Comparison of ENCODE assay signal across 30 mouse cellular contexts in the genomic region with DNA sequence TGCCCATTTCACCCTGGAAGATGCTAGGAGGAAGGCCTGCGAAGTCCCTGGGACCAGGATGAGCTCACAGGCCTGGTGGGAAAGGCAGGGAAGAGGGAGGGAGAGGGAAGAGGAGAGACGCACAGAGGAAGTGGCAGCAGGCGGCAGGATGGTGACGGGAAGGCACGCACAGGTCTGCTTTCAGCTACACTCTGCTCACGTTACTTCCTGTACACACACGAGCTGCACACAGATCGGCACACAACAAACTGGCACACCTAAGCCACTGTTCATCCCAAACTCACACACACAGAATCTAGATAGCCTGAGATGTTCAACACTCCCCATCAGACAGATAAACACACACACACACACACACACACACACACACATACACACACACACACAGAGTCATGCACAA. TPM values are rescaled to one million over a fixed set of nuclear protein-coding genes. Genes with fewer than 3 reads are reported as not detected.
DNase-seq lines count a peak whose midpoint lies in the region; ATAC-seq and TF ChIP-seq lines count a peak whose summit lies in the region.
"Had no signal": no experiment of that assay in that cellular context is flagged by ENCODE, and none has a peak within 500 bp of the region (broad histone marks: within the 10 kb centered on the region; RNA-seq: fewer than 3 reads in every experiment).

No protein-coding gene starts in this region.

- H3K36me3 ChIP-seq in forebrain, embryonic 10.5 days (replicated peaks): peaks cover 98% of the 10 kb centered on the region
- H3K36me3 ChIP-seq in forebrain, embryonic 13.5 days (ENCODE audit: poor library complexity, severe bottlenecking): peaks cover 48% of the 10 kb centered on the region
- H3K36me3 ChIP-seq in forebrain, postnatal 0 days (ENCODE audit: insufficient read depth): peaks cover 54% of the 10 kb centered on the region

- no peak overlapping the region for H3K4me2 ChIP-seq in forebrain, embryonic 13.5 days
- H3K4me2 ChIP-seq in forebrain, postnatal 0 days (ENCODE audit: low read depth): no peak overlapping the region
- H3K4me2 ChIP-seq: forebrain, embryonic 15.5 days; heart, embryonic 13.5 days; hindbrain, embryonic 12.5 days; hindbrain, embryonic 15.5 days; intestine, embryonic 15.5 days had no signal

- H3K9me3 ChIP-seq in forebrain, embryonic 10.5 days: no peaks in the 10 kb centered on the region
- H3K9me3 ChIP-seq in forebrain, embryonic 13.5 days (replicated peaks): no peaks in the 10 kb centered on the region
- H3K9me3 ChIP-seq in forebrain, postnatal 0 days (ENCODE audit: low read length): no peaks in the 10 kb centered on the region
- H3K9me3 ChIP-seq: forebrain, embryonic 15.5 days; heart, embryonic 10.5 days; heart, embryonic 13.5 days; hindbrain, embryonic 12.5 days; hindbrain, embryonic 15.5 days; intestine, embryonic 15.5 days had no signal

- WGBS in forebrain, embryonic 10.5 days: 88% methylated on average over 8 of the region's 8 CpGs
- 87% methylated on average over 8 of the region's 8 CpGs for WGBS in forebrain, embryonic 13.5 days
- WGBS in forebrain, postnatal 0 days: 78% methylated on average over 8 of the region's 8 CpGs

- DNase-seq in forebrain, embryonic 10.5 days (ENCODE audit: extremely low spot score, low spot score): no peak
- DNase-seq in thymus, postnatal 0 days (ENCODE audit: low spot score): peak; percentile 19
- no peak for DNase-seq in thymus, adult 18-20 months
- DNase-seq in CD4-positive helper T cell, adult 2 months (ENCODE audit: low read depth, low spot score): peak; percentile 43
- peak; percentile 22 for DNase-seq in T-cell, adult 2 months (ENCODE audit: low spot score)
- no peak for DNase-seq in cerebellum, adult 8-10 months
- no peak for DNase-seq in forebrain, postnatal 0 days
- DNase-seq: adrenal gland, adult 8-10 months; adrenal gland, postnatal 25 days; B cell, adult 2 months; cerebellum, adult 11-12 months; cerebellum, adult 9-10 months; cerebellum, postnatal 14 days; gastrocnemius, postnatal 10 days; gastrocnemius, postnatal 36 days; heart, adult 2 months; heart, postnatal 14 days had no signal

- no peak for TF ChIP-seq CTCF in forebrain, postnatal 0 days (IDR thresholded peaks at IDR 0.05; ENCODE audit: low read depth)

- H3K27ac ChIP-seq in forebrain, embryonic 10.5 days: 0 out of 2 replicates have a peak overlapping the region, but pooled peaks have one; percentile 48
- H3K27ac ChIP-seq in forebrain, embryonic 13.5 days: no peak overlapping the region
- no peak overlapping the region for H3K27ac ChIP-seq in forebrain, postnatal 0 days (ENCODE audit: low read depth, low read length)
- H3K27ac ChIP-seq: forebrain, embryonic 15.5 days; heart, adult 2 months; heart, embryonic 10.5 days; heart, embryonic 13.5 days; hindbrain, embryonic 12.5 days; hindbrain, embryonic 15.5 days; intestine, embryonic 15.5 days had no signal

- no peak overlapping the region for H3K4me3 ChIP-seq in forebrain, embryonic 10.5 days
- no peak overlapping the region for H3K4me3 ChIP-seq in forebrain, embryonic 13.5 days
- H3K4me3 ChIP-seq in forebrain, postnatal 0 days (ENCODE audit: low read depth, low read length): no peak overlapping the region
- H3K4me3 ChIP-seq: forebrain, embryonic 15.5 days; heart, adult 2 months; heart, embryonic 10.5 days; heart, embryonic 13.5 days; hindbrain, embryonic 12.5 days; hindbrain, embryonic 15.5 days; intestine, embryonic 15.5 days had no signal

- no peak overlapping the region for H3K9ac ChIP-seq in forebrain, embryonic 13.5 days
- no peak overlapping the region for H3K9ac ChIP-seq in forebrain, postnatal 0 days
- H3K9ac ChIP-seq: forebrain, embryonic 15.5 days; heart, embryonic 13.5 days; hindbrain, embryonic 12.5 days; hindbrain, embryonic 15.5 days; intestine, embryonic 15.5 days had no signal

- no peak for ATAC-seq in forebrain, embryonic 13.5 days
- no peak for ATAC-seq in forebrain, postnatal 0 days
- ATAC-seq: activated CD4-positive, CD25-positive, alpha-beta regulatory T cell, adult 4 months; forebrain, embryonic 15.5 days; intestine, embryonic 15.5 days had no signal

- peaks cover 48% of the 10 kb centered on the region for H3K4me1 ChIP-seq in forebrain, embryonic 10.5 days
- peaks cover 14% of the 10 kb centered on the region for H3K4me1 ChIP-seq in forebrain, embryonic 13.5 days
- H3K4me1 ChIP-seq in forebrain, postnatal 0 days (ENCODE audit: insufficient read depth): no peaks in the 10 kb centered on the region

- H3K27me3 ChIP-seq in forebrain, embryonic 10.5 days (ENCODE audit: poor library complexity, severe bottlenecking): no peaks in the 10 kb centered on the region
- H3K27me3 ChIP-seq in forebrain, embryonic 13.5 days: peaks cover 3% of the 10 kb centered on the region; the same call in 1 of the 2 replicates
- no peaks in the 10 kb centered on the region for H3K27me3 ChIP-seq in forebrain, postnatal 0 days (ENCODE audit: insufficient read depth, low read length)
- H3K27me3 ChIP-seq: forebrain, embryonic 15.5 days; hindbrain, embryonic 15.5 days; intestine, embryonic 15.5 days had no signal

RNA-seq across cellular contexts. Expression of a gene that starts 10.9 kb away (rescaled TPM):
- 3.9 and 4.1 TPM in 2 replicates for polyA plus RNA-seq in forebrain, embryonic 10.5 days (2016; fragmentation: Nextera tagmentation; extraction: Ambion mirVana)
- 1.3 and 1.8 TPM in 2 replicates for polyA plus RNA-seq in forebrain, embryonic 13.5 days (2015; fragmentation: Nextera tagmentation; extraction: Ambion mirVana)
- polyA plus RNA-seq in thymus, postnatal 0 days (2015; fragmentation: Nextera tagmentation; extraction: Ambion mirVana): 0.62 and 0.85 TPM in 2 replicates
- 0.24 TPM in 1 of 2 replicates, not detected in the other for total RNA-seq in forebrain, postnatal 0 days (2014; rRNA removed)
- 0.73 and 1.8 TPM in 2 replicates for polyA plus RNA-seq in forebrain, postnatal 0 days (2015; fragmentation: Nextera tagmentation; extraction: Ambion mirVana)
- total RNA-seq: adrenal gland, postnatal 25 days; gastrocnemius, adult 18-20 months; gastrocnemius, postnatal 10 days; gastrocnemius, postnatal 36 days; granulocyte monocyte progenitor cell, adult 5-6 weeks; heart, adult 2 months; heart, postnatal 14 days; hematopoietic stem cell, adult 5-6 weeks had no signal
- polyA plus RNA-seq: embryonic facial prominence, embryonic 11.5 days; heart, adult 2 months had no signal

RNA-seq across cellular contexts. Expression of a gene that starts 19.9 kb away (rescaled TPM):
- polyA plus RNA-seq in forebrain, embryonic 10.5 days (2016; fragmentation: Nextera tagmentation; extraction: Ambion mirVana): 10.0 and 11.2 TPM in 2 replicates
- 6.8 and 7.7 TPM in 2 replicates for polyA plus RNA-seq in forebrain, embryonic 13.5 days (2015; fragmentation: Nextera tagmentation; extraction: Ambion mirVana)
- 2.2 and 3.2 TPM in 2 replicates for polyA plus RNA-seq in thymus, postnatal 0 days (2015; fragmentation: Nextera tagmentation; extraction: Ambion mirVana)
- total RNA-seq in forebrain, postnatal 0 days (2014; rRNA removed): 56.6 and 61.4 TPM in 2 replicates
- polyA plus RNA-seq in forebrain, postnatal 0 days (2015; fragmentation: Nextera tagmentation; extraction: Ambion mirVana): 7.1 and 7.8 TPM in 2 replicates
- total RNA-seq: granulocyte monocyte progenitor cell, adult 5-6 weeks; MEL had no signal
- polyA plus RNA-seq: activated CD4-positive, CD25-positive, alpha-beta regulatory T cell, adult 4 months had no signal

RNA-seq across cellular contexts. Expression of a gene that starts 21.1 kb away (rescaled TPM):
- polyA plus RNA-seq in forebrain, embryonic 10.5 days (2016; fragmentation: Nextera tagmentation; extraction: Ambion mirVana): 8.8 and 9.0 TPM in 2 replicates
- polyA plus RNA-seq in forebrain, embryonic 13.5 days (2015; fragmentation: Nextera tagmentation; extraction: Ambion mirVana): 14.3 and 14.6 TPM in 2 replicates
- 0.60 and 1.1 TPM in 2 replicates for polyA plus RNA-seq in thymus, postnatal 0 days (2015; fragmentation: Nextera tagmentation; extraction: Ambion mirVana)
- total RNA-seq in forebrain, postnatal 0 days (2014; rRNA removed): 43.5 and 60.9 TPM in 2 replicates
- polyA plus RNA-seq in forebrain, postnatal 0 days (2015; fragmentation: Nextera tagmentation; extraction: Ambion mirVana): 38.7 and 39.8 TPM in 2 replicates
- total RNA-seq: granulocyte monocyte progenitor cell, adult 5-6 weeks; hematopoietic stem cell, adult 5-6 weeks; MEL had no signal
- polyA plus RNA-seq: activated CD4-positive, CD25-positive, alpha-beta regulatory T cell, adult 4 months had no signal

RNA-seq across cellular contexts. Expression of a gene that starts 55.2 kb away (rescaled TPM):
- 526 and 533 TPM in 2 replicates for polyA plus RNA-seq in forebrain, embryonic 10.5 days (2016; fragmentation: Nextera tagmentation; extraction: Ambion mirVana)
- polyA plus RNA-seq in forebrain, embryonic 13.5 days (2015; fragmentation: Nextera tagmentation; extraction: Ambion mirVana): 397 and 426 TPM in 2 replicates
- polyA plus RNA-seq in thymus, postnatal 0 days (2015; fragmentation: Nextera tagmentation; extraction: Ambion mirVana): 466 and 479 TPM in 2 replicates
- 200 and 223 TPM in 2 replicates for total RNA-seq in forebrain, postnatal 0 days (2014; rRNA removed)
- 267 and 287 TPM in 2 replicates for polyA plus RNA-seq in forebrain, postnatal 0 days (2015; fragmentation: Nextera tagmentation; extraction: Ambion mirVana)

Comparison
In these comparisons a context has a peak if more than half of its experiments do, and no peak if none do; other contexts are left out.
1. DNase-seq: peak in thymus, postnatal 0 days (single experiment), CD4-positive helper T cell, adult 2 months (single experiment) and T-cell, adult 2 months (single experiment); none in forebrain, embryonic 10.5 days (single experiment), thymus, adult 18-20 months (0 of 2), cerebellum, adult 8-10 months (single experiment) and forebrain, postnatal 0 days (single experiment).